Mouse (Mus musculus): ENCODE data around the gene Kbtbd12. TPM values are rescaled to one million over a fixed set of nuclear protein-coding genes. Genes with fewer than 3 reads are reported as not detected.

Kbtbd12 gene
- total and polyA plus RNA-seq, 3 experiments, result not detected

- no peak for DNase-seq (ENCODE audit: extremely low read depth)
- H3K9ac ChIP-seq (ENCODE audit: insufficient read depth, low read depth), result no peak overlapping the region
- in situ Hi-C loops (cut with MboI; ENCODE audit: low pct_ligation_motif_present, low pct_unique_long_range_greater_than_20kb, low sequenced_read_pairs) (no loop called here), dilution Hi-C loops (cut with MboI; ENCODE audit: extremely low pct_ligation_motif_present, extremely low pct_unique_long_range_greater_than_20kb, low sequenced_read_pairs) (no loop called here)
- H3K4me1 ChIP-seq (ENCODE audit: control insufficient read depth in 1 of 2, insufficient read depth in 2 of 2), result no peaks in the 10 kb centered on the region
- H3K4me3 ChIP-seq (replicated peaks in 1 of 3; ENCODE audit: low read depth in 2 of 3, low read length in 2 of 3, poor library complexity in 1 of 3), result no peak overlapping the region
- no peaks in the 10 kb centered on the region for H3K79me2 ChIP-seq (replicated peaks; ENCODE audit: control insufficient read depth, extremely low read depth, insufficient read depth, poor library complexity, severe bottlenecking)
- H3K36me3 ChIP-seq (replicated peaks in 1 of 2; ENCODE audit: control insufficient read depth in 1 of 2, insufficient read depth in 1 of 2, low read length in 1 of 2), result peaks cover 81 to 100% of the 10 kb centered on the region in 2 experiments
- no peak for TF ChIP-seq MYC (IDR thresholded peaks at IDR 0.05; ENCODE audit: low read depth, low read length)
- TF ChIP-seq TBP (conservative IDR thresholded peaks at IDR 0.05; ENCODE audit: low read depth, low read length), result no peak
- TF ChIP-seq NELFE (IDR thresholded peaks at IDR 0.05; ENCODE audit: low read depth, low read length), result no peak
- TF ChIP-seq POLR2A (IDR thresholded peaks at IDR 0.05; ENCODE audit: low read depth, low read length), result no peak
- TF ChIP-seq MXI1 (IDR thresholded peaks at IDR 0.05; ENCODE audit: low read depth, low read length), result no peak
- TF ChIP-seq RCOR1 (conservative IDR thresholded peaks at IDR 0.05; ENCODE audit: low read depth, low read length), result no peak
- TF ChIP-seq ZMIZ1 (IDR thresholded peaks at IDR 0.05; ENCODE audit: low read depth, low read length), result no peak
- TF ChIP-seq POLR2AphosphoS2 (IDR thresholded peaks at IDR 0.05; ENCODE audit: low read depth, low read length), result no peak
- no peak for TF ChIP-seq GABPA (IDR thresholded peaks at IDR 0.05; ENCODE audit: insufficient replicate concordance, low read depth, low read length)
- no peak for TF ChIP-seq EP300 (IDR thresholded peaks at IDR 0.05; ENCODE audit: low read length)
- TF ChIP-seq CTCF (conservative IDR thresholded peaks at IDR 0.05 in 1 of 2, IDR thresholded peaks at IDR 0.05 in 1 of 2; ENCODE audit: low read depth in 2 of 2, low read length in 2 of 2), result no peak
- TF ChIP-seq KAT2A (IDR thresholded peaks at IDR 0.05; ENCODE audit: insufficient replicate concordance, low read length), result no peak
- no peak for TF ChIP-seq ZNF384 (IDR thresholded peaks at IDR 0.05; ENCODE audit: low read depth, low read length)
- no peak; the same call in 1 of the 2 replicates for TF ChIP-seq RAD21 (IDR thresholded peaks at IDR 0.05; ENCODE audit: low read depth, low read length)
- TF ChIP-seq MAX (IDR thresholded peaks at IDR 0.05; ENCODE audit: low read length), result no peak
- H3K4me2 ChIP-seq (ENCODE audit: insufficient read depth, low read depth, poor library complexity, severe bottlenecking), result no peak overlapping the region
- H3K27ac ChIP-seq (ENCODE audit: insufficient read depth, low read depth), result no peak overlapping the region
- H3K9me3 ChIP-seq (replicated peaks; ENCODE audit: low read length), result no peaks in the 10 kb centered on the region
- H3K27me3 ChIP-seq (replicated peaks), result no peaks in the 10 kb centered on the region
Observed at GRCm38 (mm10) chr6:88503044-88503443, 134.7 kb downstream of the Kbtbd12 start.

- Histone ChIP-seq H3K9ac (ENCODE audit: insufficient read depth, low read depth) (no peak overlapping the region), H3K4me1 (ENCODE audit: control insufficient read depth in 1 of 2, insufficient read depth in 2 of 2) (no peaks in the 10 kb centered on the region), H3K27ac (ENCODE audit: insufficient read depth, low read depth) (no peak overlapping the region), H3K9me3 (replicated peaks; ENCODE audit: low read length) (no peaks in the 10 kb centered on the region), H3K4me3 (replicated peaks in 1 of 3; ENCODE audit: low read depth in 2 of 3, low read length in 2 of 3, poor library complexity in 1 of 3) (no peak overlapping the region), H3K36me3 (replicated peaks in 1 of 2; ENCODE audit: control insufficient read depth in 1 of 2, insufficient read depth in 1 of 2, low read length in 1 of 2) (peaks cover 80 to 100% of the 10 kb centered on the region in 2 experiments), H3K27me3 (replicated peaks) (no peaks in the 10 kb centered on the region), H3K79me2 (replicated peaks; ENCODE audit: control insufficient read depth, extremely low read depth, insufficient read depth, poor library complexity, severe bottlenecking) (no peaks in the 10 kb centered on the region), H3K4me2 (ENCODE audit: insufficient read depth, low read depth, poor library complexity, severe bottlenecking) (no peak overlapping the region)
- TF ChIP-seq POLR2A (IDR thresholded peaks at IDR 0.05; ENCODE audit: low read depth, low read length) (peak; percentile 13; the same call in 1 of the 2 replicates), EP300 (IDR thresholded peaks at IDR 0.05; ENCODE audit: low read length) (no peak)
- in situ Hi-C loops (cut with MboI; ENCODE audit: low pct_ligation_motif_present, low pct_unique_long_range_greater_than_20kb, low sequenced_read_pairs), result no loop called here
- dilution Hi-C loops (cut with MboI; ENCODE audit: extremely low pct_ligation_motif_present, extremely low pct_unique_long_range_greater_than_20kb, low sequenced_read_pairs), result no loop called here
- no peak for DNase-seq (ENCODE audit: extremely low read depth)
Observed at GRCm38 (mm10) chr6:88502030-88502970, 135.4 kb downstream of the Kbtbd12 start.

All from CH12.LX (cell line).